Mouse (Mus musculus) left cerebral cortex, postnatal 14 days (tissue): ENCODE measurements around the gene Cadm1. TPM values are rescaled to one million over a fixed set of nuclear protein-coding genes. Genes with fewer than 3 reads are reported as not detected.
A peak's percentile ranks its signal among the peaks of the same experiment; 100 is the strongest.

ENCODE experiments used
- DNase-seq, 2 experiments: peaks; one replicate each; pipeline ENCODE4 v3.0.0; 2021 to 2022; ENCODE audit warnings: low spot score in 2 of 2, mixed read lengths in 1 of 2
- intact Hi-C: fragments of 180-260 bp; cut with DNase I; formaldehyde crosslinking; loops from one replicate; pipeline ENCODE4 v1.15.1; 2025
- total RNA-seq, 2 experiments: library from RNA; stranded (reverse); gene quantifications; 2 replicates each; pipeline ENCODE4 v1.2.3; 2021

Gene Cadm1
- total RNA-seq, 2 experiments from 2014 or later: 201 to 225 TPM

GRCm38 (mm10) chr9:47761601-47762000 lies 231.6 kb downstream of the Cadm1 start:
- intact Hi-C loops: no loop called here
- DNase-seq: peak in 1 of 2 experiments; percentile 64

- DNase-seq: no peak
- intact Hi-C loops: no loop called here
Observed at GRCm38 (mm10) chr9:47762913-47763312, 232.9 kb downstream of the Cadm1 start.

GRCm38 (mm10) chr9:47764920-47765319 lies 234.9 kb downstream of the Cadm1 start:
- intact Hi-C loops: no loop called here
- no peak for DNase-seq

- intact Hi-C loops: no loop called here
- DNase-seq: no peak
Observed at GRCm38 (mm10) chr9:47765323-47765722, 235.3 kb downstream of the Cadm1 start.

- intact Hi-C loops: no loop called here
- no peak for DNase-seq
Observed at GRCm38 (mm10) chr9:47766342-47766741, 236.4 kb downstream of the Cadm1 start.

GRCm38 (mm10) chr9:47770836-47771235 lies 240.9 kb downstream of the Cadm1 start:
- intact Hi-C loops: no loop called here
- DNase-seq: no peak

GRCm38 (mm10) chr9:47771953-47772352 lies 242.0 kb downstream of the Cadm1 start:
- DNase-seq: no peak
- intact Hi-C loops: no loop called here

GRCm38 (mm10) chr9:47772750-47773149 lies 242.8 kb downstream of the Cadm1 start:
- intact Hi-C loops: no loop called here
- no peak for DNase-seq

- DNase-seq: no peak
- intact Hi-C loops: no loop called here
Observed at GRCm38 (mm10) chr9:47776941-47777919, 247.3 kb downstream of the Cadm1 start.

GRCm38 (mm10) chr9:47778438-47778837 lies 248.5 kb downstream of the Cadm1 start:
- DNase-seq: no peak
- intact Hi-C loops: no loop called here

GRCm38 (mm10) chr9:47779291-47779690 lies 249.3 kb downstream of the Cadm1 start:
- no peak for DNase-seq
- intact Hi-C loops: no loop called here

GRCm38 (mm10) chr9:47786642-47787041 lies 256.7 kb downstream of the Cadm1 start:
- DNase-seq: no peak
- intact Hi-C loops: no loop called here

GRCm38 (mm10) chr9:47798478-47798877 lies 268.5 kb downstream of the Cadm1 start:
- DNase-seq: no peak
- intact Hi-C loops: no loop called here

GRCm38 (mm10) chr9:47801242-47801641 lies 271.3 kb downstream of the Cadm1 start:
- intact Hi-C loops: no loop called here
- DNase-seq: peak in 1 of 2 experiments; percentile 28

- DNase-seq: no peak
Observed at GRCm38 (mm10) chr9:47802527-47802926, 272.6 kb downstream of the Cadm1 start.

GRCm38 (mm10) chr9:47803531-47804105 lies 273.6 kb downstream of the Cadm1 start:
- DNase-seq: no peak
- intact Hi-C loops: no loop called here

More at GRCm38 (mm10) chr9:47802527-47802926, 272.6 kb downstream of the Cadm1 start:
- intact Hi-C loops: no loop called here

GRCm38 (mm10) chr9:47805658-47806057 lies 275.7 kb downstream of the Cadm1 start:
- intact Hi-C loops: no loop called here

GRCm38 (mm10) chr9:47825668-47826067 lies 295.7 kb downstream of the Cadm1 start:
- DNase-seq: no peak
- intact Hi-C loops: no loop called here

More at GRCm38 (mm10) chr9:47805658-47806057, 275.7 kb downstream of the Cadm1 start:
- no peak for DNase-seq

- peak in 1 of 2 experiments; percentile 20 for DNase-seq
- intact Hi-C loops: no loop called here
Observed at GRCm38 (mm10) chr9:47828762-47829161, 298.8 kb downstream of the Cadm1 start.

- DNase-seq: no peak
- intact Hi-C loops: no loop called here
Observed at GRCm38 (mm10) chr9:47829204-47829603, 299.2 kb downstream of the Cadm1 start.

GRCm38 (mm10) chr9:47829846-47830245 lies 299.9 kb downstream of the Cadm1 start:
- intact Hi-C loops: no loop called here
- no peak for DNase-seq
